Comparison of ENCODE assay signal across 13 mouse cellular contexts in genomic region chr1:186241112-186241511, GRCm38 (mm10).
DNase-seq lines count a peak whose midpoint lies in the region; ATAC-seq and TF ChIP-seq lines count a peak whose summit lies in the region.
"Had no signal": no experiment of that assay in that cellular context is flagged by ENCODE, and none has a peak within 500 bp of the region (broad histone marks: within the 10 kb centered on the region; RNA-seq: fewer than 3 reads in every experiment).

No protein-coding gene starts in this region.

- no peak overlapping the region for H3K4me2 ChIP-seq in lung, embryonic 14.5 days

- 98% methylated on average over 2 of the region's 2 CpGs for WGBS in lung, embryonic 14.5 days
- 97% methylated on average over 2 of the region's 2 CpGs for WGBS in cerebellum, adult 2 months

- TF ChIP-seq CTCF in gastrocnemius, adult 2 months (IDR thresholded peaks at IDR 0.05) = peak; percentile 57
- TF ChIP-seq CTCF in lung, embryonic 14.5 days (IDR thresholded peaks at IDR 0.05; ENCODE audit: low read depth) = peak; percentile 30; the same call in 1 of the 2 replicates
- no peak for TF ChIP-seq CTCF in cerebellum, adult 2 months (IDR thresholded peaks at IDR 0.05; ENCODE audit: borderline replicate concordance, insufficient read depth, low read depth, low read length)

- H3K9ac ChIP-seq in lung, embryonic 14.5 days = no peak overlapping the region

- TF ChIP-seq POLR2A in cerebellum, adult 2 months (IDR thresholded peaks at IDR 0.05; ENCODE audit: borderline replicate concordance, insufficient read depth, low read length) = no peak

- intact Hi-C loops in gastrocnemius, adult 2 months (cut with DNase I) = loop anchor here (5.0 kb wide), 1 partner anchor 471 kb away; no protein-coding TSS in a partner anchor
- intact Hi-C loops in gastrocnemius, postnatal 36 days (cut with DNase I) = loop anchor here (5.0 kb wide), 1 partner anchor 481 kb away; no protein-coding TSS in a partner anchor

- no peak overlapping the region for H3K27ac ChIP-seq in gastrocnemius, adult 2 months
- no peak overlapping the region for H3K27ac ChIP-seq in lung, embryonic 14.5 days (ENCODE audit: low read depth)
- no peak overlapping the region for H3K27ac ChIP-seq in cerebellum, adult 2 months (ENCODE audit: insufficient read depth, low read length)
- H3K27ac ChIP-seq: hindbrain, embryonic 10.5 days had no signal

- H3K27me3 ChIP-seq in lung, embryonic 14.5 days (ENCODE audit: insufficient read depth, low read length) = no peaks in the 10 kb centered on the region
- no peaks in the 10 kb centered on the region for H3K27me3 ChIP-seq in cerebellum, adult 2 months (ENCODE audit: control insufficient read depth, insufficient read depth, low read length)

- ATAC-seq in lung, embryonic 14.5 days (ENCODE audit: insufficient read depth) = no peak
- ATAC-seq in monocyte, adult 5-6 weeks (replicated peaks; ENCODE audit: insufficient number of reproducible peaks, low FRiP score, low TSS enrichment, poor library complexity, severe bottlenecking) = no peak
- ATAC-seq: activated CD4-positive, CD25-positive, alpha-beta regulatory T cell, adult 4 months had no signal

- H3K4me3 ChIP-seq in gastrocnemius, adult 2 months = no peak overlapping the region
- H3K4me3 ChIP-seq in lung, embryonic 14.5 days (ENCODE audit: low read depth, low read length) = no peak overlapping the region
- no peak overlapping the region for H3K4me3 ChIP-seq in cerebellum, adult 2 months (replicated peaks; ENCODE audit: insufficient read depth, low read depth, low read length)
- H3K4me3 ChIP-seq: hindbrain, embryonic 10.5 days; myocyte had no signal

- no peaks in the 10 kb centered on the region for H3K9me3 ChIP-seq in lung, embryonic 14.5 days (ENCODE audit: low read depth, low read length)
- H3K9me3 ChIP-seq: hindbrain, embryonic 10.5 days had no signal

- no peaks in the 10 kb centered on the region for H3K36me3 ChIP-seq in lung, embryonic 14.5 days (ENCODE audit: insufficient read depth)
- H3K36me3 ChIP-seq: hindbrain, embryonic 10.5 days had no signal

- H3K4me1 ChIP-seq in lung, embryonic 14.5 days (ENCODE audit: insufficient read depth) = peaks cover 8% of the 10 kb centered on the region; the same call in 1 of the 2 replicates
- no peaks in the 10 kb centered on the region for H3K4me1 ChIP-seq in cerebellum, adult 2 months (ENCODE audit: control insufficient read depth, insufficient read depth, low read length)

- DNase-seq in gastrocnemius, adult 2 months = peak; percentile 36
- DNase-seq in gastrocnemius, postnatal 36 days = no peak
- DNase-seq in layer of hippocampus, postnatal 10 days (ENCODE audit: low spot score in 2 of 2) = peak; percentile 33 to 39
- no peak for DNase-seq in layer of hippocampus, postnatal 14 days (ENCODE audit: low spot score in 2 of 2)
- DNase-seq in NIH3T3 (ENCODE audit: low read depth) = peak; percentile 41
- DNase-seq in lung, embryonic 14.5 days = no peak
- no peak for DNase-seq in cerebellum, adult 2 months
- DNase-seq: cerebellum, adult 11 months; thymus, postnatal 25 days had no signal

Comparison
In these comparisons a context has a peak if more than half of its experiments do, and no peak if none do; other contexts are left out.
1. DNase-seq: peak in gastrocnemius, adult 2 months (single experiment), layer of hippocampus, postnatal 10 days (2 of 2) and NIH3T3 (single experiment); none in gastrocnemius, postnatal 36 days (0 of 2), layer of hippocampus, postnatal 14 days (0 of 2), lung, embryonic 14.5 days (single experiment) and cerebellum, adult 2 months (0 of 2).